Mouse (Mus musculus) G1E (cell line): Measurements from ENCODE around the gene Irf3.

Experiments used
- CTCF ChIP-seq: IDR thresholded peaks from 2 replicates; pipeline ENCODE4 v1.5.1; 2012; ENCODE audit warnings: low read depth, low read length, inconsistent platforms, mixed read lengths
- GATA1 ChIP-seq: IDR thresholded peaks from 2 replicates; pipeline ENCODE4 v1.6.1; 2012; ENCODE audit warnings: borderline replicate concordance, low read length, inconsistent platforms, mixed read lengths

DNA sequence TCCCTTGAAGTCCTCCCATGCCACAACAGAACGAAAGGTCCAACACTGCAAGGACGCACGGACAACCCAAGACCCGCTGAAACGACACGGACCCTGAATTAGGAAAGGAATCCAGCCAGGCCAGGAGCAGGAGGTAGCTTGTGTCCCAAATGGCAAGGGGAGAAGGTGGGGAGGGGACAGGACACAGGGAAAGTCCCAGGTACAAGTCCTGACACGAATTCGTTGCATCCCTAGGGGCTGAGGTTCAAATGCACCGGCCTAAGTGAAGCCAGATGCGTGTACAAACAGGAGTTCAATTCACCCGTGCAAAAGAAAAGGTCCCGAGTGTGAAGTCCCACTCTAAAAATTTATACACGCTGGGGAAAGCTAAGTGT, 54.1 kb downstream of the Irf3 start:
- no peak for TF ChIP-seq CTCF
- TF ChIP-seq GATA1, result no peak
